Mouse (Mus musculus) MEL (cell line): ENCODE results near the gene Wdr61. TPM values are rescaled to one million over a fixed set of nuclear protein-coding genes. Genes with fewer than 3 reads are reported as not detected.
A peak's percentile ranks its signal among the peaks of the same experiment; 100 is the strongest.

Experiments
- DNase-seq: peaks from one replicate; pipeline ENCODE4 v3.0.0; 2011; ENCODE audit warnings: low read depth, low spot score
- H3K27ac ChIP-seq: 2 replicates; pipeline ENCODE4 v1.5.1; 2012; ENCODE audit warnings: low read depth, mild to moderate bottlenecking, control low read depth, low read length, moderate library complexity; ENCODE audit not compliant: control insufficient read depth
- H3K27me3 ChIP-seq, 2 experiments: fragments of 150-350 bp in 1 of 2; sonication (generic) in 1 of 2; 2 replicates each; pipeline ENCODE4 v1.6.1; 2012; ENCODE audit warnings: low read length in 2 of 2, mild to moderate bottlenecking in 2 of 2, improper control_type of control experiment in 1 of 2, moderate library complexity in 1 of 2; ENCODE audit not compliant: insufficient read depth in 2 of 2, control insufficient read depth in 1 of 2
- H3K36me3 ChIP-seq, 2 experiments: 2 replicates each; pipeline ENCODE4 v1.6.1; 2012 to 2014; ENCODE audit warnings: low read length in 2 of 2, improper control_type of control experiment in 1 of 2, inconsistent platforms in 1 of 2, mild to moderate bottlenecking in 1 of 2; ENCODE audit not compliant: insufficient read depth in 2 of 2, control insufficient read depth in 1 of 2
- H3K4me1 ChIP-seq, 2 experiments: fragments of 150-350 bp in 1 of 2; sonication (generic) in 1 of 2; 2 replicates each; pipeline ENCODE4 v1.6.1; 2012; ENCODE audit warnings: low read length in 2 of 2, improper control_type of control experiment in 1 of 2, mild to moderate bottlenecking in 1 of 2; ENCODE audit not compliant: insufficient read depth in 2 of 2, control insufficient read depth in 1 of 2
- H3K4me3 ChIP-seq, 2 experiments: fragments of 150-350 bp in 1 of 2; sonication (generic) in 1 of 2; 2 replicates each; pipeline ENCODE4 v1.5.1; 2012; ENCODE audit warnings: low read depth in 2 of 2, low read length in 2 of 2, mild to moderate bottlenecking in 2 of 2, moderate library complexity in 2 of 2, control low read depth in 1 of 2, improper control_type of control experiment in 1 of 2; ENCODE audit not compliant: control insufficient read depth in 1 of 2, insufficient read depth in 1 of 2
- H3K79me2 ChIP-seq: 2 replicates; pipeline ENCODE4 v1.6.1; 2012; ENCODE audit warnings: mild to moderate bottlenecking, low read length, moderate library complexity; ENCODE audit not compliant: control insufficient read depth, poor library complexity, insufficient read depth
- H3K9ac ChIP-seq: 2 replicates; pipeline ENCODE4 v1.6.1; 2012; ENCODE audit warnings: low read depth, mild to moderate bottlenecking, control low read depth, low read length, moderate library complexity; ENCODE audit not compliant: control insufficient read depth, poor library complexity, severe bottlenecking
- H3K9me3 ChIP-seq: fragments of 150-350 bp; sonication (generic); replicated peaks from 2 replicates; pipeline ENCODE4 v1.6.1; 2012; ENCODE audit warnings: mild to moderate bottlenecking, low read length, improper control_type of control experiment, moderate library complexity; ENCODE audit not compliant: insufficient read depth
- E2F4 ChIP-seq: IDR thresholded peaks from 2 replicates; pipeline ENCODE4 v1.6.1; 2011; ENCODE audit warnings: low read depth, low read length, improper control_type of control experiment, borderline replicate concordance
- EP300 ChIP-seq, 2 experiments: IDR thresholded peaks; 2 replicates each; pipeline ENCODE4 v1.6.1; 2011; ENCODE audit warnings: improper control_type of control experiment in 2 of 2, low read length in 2 of 2, low read depth in 1 of 2, mild to moderate bottlenecking in 1 of 2
- ETS1 ChIP-seq: IDR thresholded peaks from 2 replicates; pipeline ENCODE4 v1.6.1; 2012; ENCODE audit warnings: low read depth, mild to moderate bottlenecking, inconsistent platforms, low read length, improper control_type of control experiment, moderate library complexity
- GABPA ChIP-seq: IDR thresholded peaks from 2 replicates; pipeline ENCODE4 v1.6.1; 2012; ENCODE audit warnings: low read depth, mild to moderate bottlenecking, inconsistent platforms, low read length, improper control_type of control experiment, moderate library complexity
- MAZ ChIP-seq: IDR thresholded peaks from 2 replicates; pipeline ENCODE4 v1.6.1; 2012; ENCODE audit warnings: low read depth, mild to moderate bottlenecking, inconsistent platforms, low read length, improper control_type of control experiment
- MXI1 ChIP-seq: IDR thresholded peaks from 2 replicates; pipeline ENCODE4 v1.6.1; 2011; ENCODE audit warnings: mild to moderate bottlenecking, low read depth, low read length, improper control_type of control experiment
- NELFE ChIP-seq: IDR thresholded peaks from 2 replicates; pipeline ENCODE4 v1.6.1; 2011; ENCODE audit warnings: low read depth, low read length, improper control_type of control experiment
- NRF1 ChIP-seq: IDR thresholded peaks from 2 replicates; pipeline ENCODE4 v1.6.1; 2014; ENCODE audit warnings: low read depth, mild to moderate bottlenecking, inconsistent platforms, low read length, improper control_type of control experiment, moderate library complexity; ENCODE audit not compliant: poor library complexity, insufficient read depth, severe bottlenecking
- POLR2A ChIP-seq, 2 experiments: IDR thresholded peaks; 2 replicates each; pipeline ENCODE4 v1.6.1; 2011 to 2012; ENCODE audit warnings: low read length in 2 of 2, mild to moderate bottlenecking in 2 of 2, control low read depth in 1 of 2, improper control_type of control experiment in 1 of 2, low read depth in 1 of 2, moderate library complexity in 1 of 2; ENCODE audit not compliant: control insufficient read depth in 1 of 2, insufficient read depth in 1 of 2, poor library complexity in 1 of 2
- POLR2AphosphoS2 ChIP-seq: IDR thresholded peaks from 2 replicates; pipeline ENCODE4 v1.6.1; 2011; ENCODE audit warnings: low read length, improper control_type of control experiment
- RCOR1 ChIP-seq: IDR thresholded peaks from 2 replicates; pipeline ENCODE4 v1.6.1; 2012; ENCODE audit warnings: low read depth, mild to moderate bottlenecking, inconsistent platforms, low read length, improper control_type of control experiment
- SMC3 ChIP-seq: IDR thresholded peaks from 2 replicates; pipeline ENCODE4 v1.6.1; 2011; ENCODE audit warnings: low read depth, low read length, improper control_type of control experiment
- TBP ChIP-seq: IDR thresholded peaks from 2 replicates; pipeline ENCODE4 v1.8.0; 2011; ENCODE audit warnings: low read depth, low read length, improper control_type of control experiment
- TCF12 ChIP-seq: IDR thresholded peaks from 2 replicates; pipeline ENCODE4 v1.6.1; 2014; ENCODE audit warnings: low read depth, mild to moderate bottlenecking, inconsistent platforms, low read length, improper control_type of control experiment, moderate library complexity
- USF1 ChIP-seq: IDR thresholded peaks from 2 replicates; pipeline ENCODE4 v1.6.1; 2014; ENCODE audit warnings: low read depth, mild to moderate bottlenecking, inconsistent platforms, low read length, improper control_type of control experiment, moderate library complexity
- USF2 ChIP-seq, 2 experiments: IDR thresholded peaks; 2 replicates each; pipeline ENCODE4 v1.6.1; 2011 to 2012; ENCODE audit warnings: improper control_type of control experiment in 2 of 2, low read length in 2 of 2, borderline replicate concordance in 1 of 2, inconsistent platforms in 1 of 2, low read depth in 1 of 2, mild to moderate bottlenecking in 1 of 2; ENCODE audit not compliant: insufficient read depth in 1 of 2
- ZMIZ1 ChIP-seq: IDR thresholded peaks from 2 replicates; pipeline ENCODE4 v1.6.1; 2012; ENCODE audit warnings: low read depth, mild to moderate bottlenecking, inconsistent platforms, low read length, improper control_type of control experiment, moderate library complexity
- ZNF384 ChIP-seq: IDR thresholded peaks from 2 replicates; pipeline ENCODE4 v1.6.1; 2012; ENCODE audit warnings: low read depth, mild to moderate bottlenecking, inconsistent platforms, low read length, improper control_type of control experiment
- polyA plus RNA-seq, 2 experiments: library from polyadenylated mRNA; stranded (reverse) in 1 of 2; unstranded in 1 of 2; fragments of >175 nt in 1 of 2; fragments of >200 nt in 1 of 2; gene quantifications; 2 replicates each; pipeline versions ENCODE4 v1.2.1 to v1.2.4; 2012; ENCODE audit warnings: low replicate concordance in 2 of 2, low read depth in 1 of 2; ENCODE audit not compliant: insufficient read length in 2 of 2, insufficient read depth in 1 of 2, missing spikeins in 1 of 2
- total RNA-seq: library from RNA; depleted of rRNA; stranded (reverse); fragments of 300-350 nt; gene quantifications from 2 replicates; pipeline ENCODE4 v1.2.3, GENCODE M21; 2012

Gene Wdr61
- total and polyA plus RNA-seq, 3 experiments, result 182 to 217 TPM; not detected in 1

DNA sequence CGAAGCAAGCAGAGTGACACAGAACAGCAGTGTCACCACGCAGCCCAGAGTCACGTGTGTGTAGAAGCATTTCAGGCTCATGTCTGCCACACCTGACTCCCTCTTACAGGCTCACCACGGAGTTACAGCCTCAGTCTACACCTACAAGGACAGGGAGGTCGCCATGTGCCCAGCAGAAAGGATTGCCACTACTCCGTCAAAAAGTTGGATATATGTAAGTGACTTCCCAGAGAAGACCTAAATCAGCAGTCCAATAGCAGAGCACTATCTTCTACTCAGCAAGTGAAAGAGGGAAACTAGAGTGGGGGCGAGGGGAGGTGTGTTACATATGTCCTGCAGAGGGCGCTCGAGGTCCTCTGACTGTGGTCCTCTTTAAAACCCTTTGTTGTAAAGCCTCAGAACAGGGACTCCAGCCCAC is 2.0 kb upstream of the Wdr61 start (continued):
- TF ChIP-seq EP300 (IDR thresholded peaks at IDR 0.05; ENCODE audit: low read depth in 1 of 2, low read length in 2 of 2), result no peak
- TF ChIP-seq ZMIZ1, result no peak
- TF ChIP-seq NRF1, result no peak
- peak; percentile 87 for TF ChIP-seq MAZ
- TF ChIP-seq E2F4, result no peak
- peak; percentile 67 for TF ChIP-seq SMC3
- no peak for TF ChIP-seq GABPA
- TF ChIP-seq ETS1, result no peak
- 0 out of 2 replicates have a peak, but pooled peaks have one; percentile 11 for TF ChIP-seq TCF12
- peak; percentile 34; the same call in 1 of the 2 replicates for TF ChIP-seq NELFE
- TF ChIP-seq MXI1, result peak; percentile 93

- no peaks in the 10 kb centered on the region; a peak in 1 of 4 replicates for H3K27me3 ChIP-seq
- H3K9me3 ChIP-seq, result no peaks in the 10 kb centered on the region
- peaks cover 5 to 18% of the 10 kb centered on the region in 2 experiments for H3K36me3 ChIP-seq
- H3K4me1 ChIP-seq, result peaks cover 0 to 13% of the 10 kb centered on the region in 2 experiments
- H3K9ac ChIP-seq, result peak overlapping the region; percentile 80
- H3K4me3 ChIP-seq, result peak overlapping the region; percentile 58 to 80
- peak; percentile 58 for DNase-seq
- H3K27ac ChIP-seq, result peak overlapping the region; percentile 78
- TF ChIP-seq POLR2A (IDR thresholded peaks at IDR 0.05; ENCODE audit: control insufficient read depth in 1 of 2, insufficient read depth in 1 of 2, low read depth in 1 of 2, low read length in 2 of 2, poor library complexity in 1 of 2), result peak in 1 of 2 experiments; percentile 56; a peak in 2 of 4 replicates
- TF ChIP-seq RCOR1, result no peak
- TF ChIP-seq USF1, result peak; percentile 74
- TF ChIP-seq ZNF384, result peak; percentile 93
- no peak for TF ChIP-seq MXI1
- TF ChIP-seq TBP, result 0 out of 2 replicates have a peak, but pooled peaks have one; percentile 5
- TF ChIP-seq USF2 (IDR thresholded peaks at IDR 0.05; ENCODE audit: borderline replicate concordance in 1 of 2, insufficient read depth in 1 of 2, low read depth in 1 of 2, low read length in 2 of 2), result 0 out of 4 replicates have a peak, but pooled peaks of 1 of the 2 experiments have one; percentile 33
- TF ChIP-seq NELFE, result peak; percentile 45
- no peak for TF ChIP-seq POLR2AphosphoS2
- H3K79me2 ChIP-seq, result peaks cover 34% of the 10 kb centered on the region
Measured at GRCm38 (mm10) chr9:54734639-54735252, 427 bp upstream of the Wdr61 start.
